Mouse (Mus musculus) central nervous system, embryonic 14 days (tissue): ENCODE data around the gene Cog6. TPM values are rescaled to one million over a fixed set of nuclear protein-coding genes. Genes with fewer than 3 reads are reported as not detected.

Source experiments
- polyA plus RNA-seq: library from polyadenylated mRNA; depleted of rRNA; stranded (reverse); fragments of >200 nt; gene quantifications from 2 replicates; pipeline ENCODE4 v1.2.3, GENCODE M21; 2012; rRNA removed

The Cog6 gene
- 48.5 and 51.3 TPM in 2 replicates for polyA plus RNA-seq

GRCm38 (mm10) chr3:53016436-53017340 lies at the start of gene Cog6:
Gene Cog6 (minus strand): TSS chr3:53017237.

GRCm38 (mm10) chr3:53041411-53042239 lies 24.6 kb upstream of the Cog6 start, which contains the start of gene Lhfp:
Gene Lhfp (plus strand): TSS chr3:53041528.

Other genes with a start within 250 kb of the Cog6 start
- gene Lhfp, start 24.3 kb upstream of the Cog6 start, polyA plus RNA-seq, result 34.7 and 48.2 TPM in 2 replicates